ENCODE assay signal across 14 mouse cellular contexts in genomic region chr8:124343991-124344390, GRCm38 (mm10).
DNase-seq lines count a peak whose midpoint lies in the region; ATAC-seq and TF ChIP-seq lines count a peak whose summit lies in the region.
"Had no signal": no experiment of that assay in that cellular context is flagged by ENCODE, and none has a peak within 500 bp of the region (broad histone marks: within the 10 kb centered on the region; RNA-seq: fewer than 3 reads in every experiment).

No protein-coding gene starts in this region.

- TF ChIP-seq EP300 in liver, postnatal 0 days (IDR thresholded peaks at IDR 0.05; ENCODE audit: low read depth), result no peak

- no peak overlapping the region for H3K9ac ChIP-seq in liver, postnatal 0 days (replicated peaks)
- H3K9ac ChIP-seq: forebrain, embryonic 13.5 days; limb, embryonic 13.5 days had no signal

- peaks cover 13% of the 10 kb centered on the region for H3K4me1 ChIP-seq in thymus, adult 2 months (replicated peaks; ENCODE audit: control insufficient read depth, insufficient read depth, low read length)
- H3K4me1 ChIP-seq in liver, postnatal 0 days (ENCODE audit: insufficient read depth), result peaks cover 5% of the 10 kb centered on the region; the same call in 1 of the 2 replicates
- H3K4me1 ChIP-seq: forebrain, embryonic 13.5 days had no signal

- no peak overlapping the region for H3K4me3 ChIP-seq in thymus, adult 2 months (ENCODE audit: control insufficient read depth, insufficient read depth, low read length)
- no peak overlapping the region for H3K4me3 ChIP-seq in liver, postnatal 0 days (ENCODE audit: low read depth, low read length)
- H3K4me3 ChIP-seq: forebrain, embryonic 13.5 days; limb, embryonic 13.5 days; midbrain, embryonic 10.5 days had no signal

- H3K4me2 ChIP-seq in liver, postnatal 0 days (ENCODE audit: low read depth, low read length), result no peak overlapping the region
- H3K4me2 ChIP-seq: forebrain, embryonic 13.5 days; limb, embryonic 13.5 days had no signal

- no peaks in the 10 kb centered on the region for H3K9me3 ChIP-seq in liver, postnatal 0 days (ENCODE audit: low read length)
- H3K9me3 ChIP-seq: forebrain, embryonic 13.5 days; limb, embryonic 13.5 days; midbrain, embryonic 10.5 days had no signal

- no peaks in the 10 kb centered on the region for H3K27me3 ChIP-seq in thymus, adult 2 months (ENCODE audit: control insufficient read depth, insufficient read depth, low read length)
- no peaks in the 10 kb centered on the region for H3K27me3 ChIP-seq in liver, postnatal 0 days (ENCODE audit: insufficient read depth, low read length)
- H3K27me3 ChIP-seq: forebrain, embryonic 13.5 days; limb, embryonic 13.5 days had no signal

- peaks cover 31% of the 10 kb centered on the region for H3K36me3 ChIP-seq in thymus, adult 2 months (ENCODE audit: control insufficient read depth, insufficient read depth, low read length)
- H3K36me3 ChIP-seq in liver, postnatal 0 days (replicated peaks; ENCODE audit: insufficient read depth, low read length), result peaks cover 24% of the 10 kb centered on the region

- no peak for TF ChIP-seq POLR2A in thymus, adult 2 months (IDR thresholded peaks at IDR 0.05; ENCODE audit: control insufficient read depth, extremely low read depth, insufficient read depth, low read length, poor library complexity)

- ATAC-seq in liver, postnatal 0 days, result peak; percentile 66
- no peak for ATAC-seq in frontal cortex, adult (ENCODE audit: low TSS enrichment)
- ATAC-seq: forebrain, embryonic 13.5 days had no signal

- no peak overlapping the region for H3K27ac ChIP-seq in thymus, adult 2 months (ENCODE audit: control insufficient read depth, insufficient read depth, low read length)
- H3K27ac ChIP-seq in liver, postnatal 0 days (ENCODE audit: low read depth), result no peak overlapping the region
- H3K27ac ChIP-seq: forebrain, embryonic 13.5 days; limb, embryonic 13.5 days; midbrain, embryonic 10.5 days had no signal

- WGBS in thymus, adult 2 months, result 65% methylated on average over 12 of the region's 12 CpGs
- 59% methylated on average over 12 of the region's 12 CpGs for WGBS in liver, postnatal 0 days (ENCODE audit: insufficient replicate concordance)

- DNase-seq in thymus, adult 2 months, result peak; percentile 24
- no peak for DNase-seq in thymus, adult 18-20 months
- peak; percentile 58 for DNase-seq in kidney, postnatal 10 days
- peak; percentile 65 for DNase-seq in liver, postnatal 0 days
- DNase-seq in cerebellum, postnatal 10 days, result no peak
- no peak for DNase-seq in c-Kit-positive CD71-positive TER-119-positive erythroid progenitor cells, embryonic 14.5 days (ENCODE audit: low spot score)
- DNase-seq: B cell, adult 2 months; cerebellum, adult 8-10 months; heart, postnatal 14 days; lung, postnatal 10 days had no signal

- no peak for TF ChIP-seq CTCF in thymus, adult 2 months (IDR thresholded peaks at IDR 0.05; ENCODE audit: borderline replicate concordance, control insufficient read depth, extremely low read depth, insufficient read depth, low read length, poor library complexity)
- no peak for TF ChIP-seq CTCF in liver, postnatal 0 days (IDR thresholded peaks at IDR 0.05; ENCODE audit: low read depth)

Comparison
In these comparisons a context has a peak if more than half of its experiments do, and no peak if none do; other contexts are left out.
1. DNase-seq: peak in thymus, adult 2 months (single experiment), kidney, postnatal 10 days (single experiment) and liver, postnatal 0 days (single experiment); none in thymus, adult 18-20 months (0 of 2), cerebellum, postnatal 10 days (0 of 2) and c-Kit-positive CD71-positive TER-119-positive erythroid progenitor cells, embryonic 14.5 days (single experiment).